Mouse (Mus musculus): ENCODE data around the gene Cald1.

- TF ChIP-seq CTCF (conservative IDR thresholded peaks at IDR 0.05; ENCODE audit: low read length) (no peak), NANOG (IDR thresholded peaks at IDR 0.05; ENCODE audit: borderline replicate concordance, low read length) (no peak), POU5F1 (IDR thresholded peaks at IDR 0.05; ENCODE audit: borderline replicate concordance, low read length) (no peak)
Observed at GRCm38 (mm10) chr6:34674416-34674815, 76.1 kb downstream of the Cald1 start.
